Mouse (Mus musculus) 3T3-L1 (cell line): Measurements from ENCODE around the gene Pde2a.

ENCODE experiments used
- DNase-seq: peaks from one replicate; pipeline ENCODE4 v3.0.0-alpha.2; 2015; ENCODE audit warnings: low read depth, low spot score

Pde2a gene

GRCm38 (mm10) chr7:101472598-101473558, 51.4 kb downstream of the Pde2a start:
- peak; percentile 58 for DNase-seq

- DNase-seq, result peak; percentile 77
Observed at GRCm38 (mm10) chr7:101474399-101474811, 52.9 kb downstream of the Pde2a start.

GRCm38 (mm10) chr7:101476028-101476427, 54.5 kb downstream of the Pde2a start:
- no peak for DNase-seq

GRCm38 (mm10) chr7:101476493-101476892, 55.0 kb downstream of the Pde2a start:
- DNase-seq, result no peak

GRCm38 (mm10) chr7:101477200-101477599, 55.7 kb downstream of the Pde2a start:
- no peak for DNase-seq

GRCm38 (mm10) chr7:101478099-101478498, 56.6 kb downstream of the Pde2a start:
- no peak for DNase-seq

- DNase-seq, result no peak
Observed at GRCm38 (mm10) chr7:101479841-101480240, 58.4 kb downstream of the Pde2a start.

GRCm38 (mm10) chr7:101480671-101481070, 59.2 kb downstream of the Pde2a start:
- no peak for DNase-seq

GRCm38 (mm10) chr7:101481872-101482498, 60.5 kb downstream of the Pde2a start:
- no peak for DNase-seq

- DNase-seq, result no peak
Observed at GRCm38 (mm10) chr7:101482499-101483081, 61.1 kb downstream of the Pde2a start.

- peak; percentile 2 for DNase-seq
Observed at GRCm38 (mm10) chr7:101483498-101484115, 62.1 kb downstream of the Pde2a start.

GRCm38 (mm10) chr7:101487102-101487501, 65.6 kb downstream of the Pde2a start:
- no peak for DNase-seq

GRCm38 (mm10) chr7:101490952-101491351, 69.5 kb downstream of the Pde2a start:
- no peak for DNase-seq

- no peak for DNase-seq
Observed at GRCm38 (mm10) chr7:101498385-101498784, 76.9 kb downstream of the Pde2a start.

- no peak for DNase-seq
Observed at GRCm38 (mm10) chr7:101499251-101499650, 77.8 kb downstream of the Pde2a start.

GRCm38 (mm10) chr7:101499701-101500100, 78.2 kb downstream of the Pde2a start:
- DNase-seq, result no peak

GRCm38 (mm10) chr7:101501236-101501635, 79.7 kb downstream of the Pde2a start:
- DNase-seq, result no peak

GRCm38 (mm10) chr7:101501675-101502074, 80.2 kb downstream of the Pde2a start:
- DNase-seq, result no peak

GRCm38 (mm10) chr7:101503351-101503750, 81.9 kb downstream of the Pde2a start:
- DNase-seq, result peak; percentile 64

- DNase-seq, result no peak
Observed at GRCm38 (mm10) chr7:101503803-101504202, 82.3 kb downstream of the Pde2a start.

- DNase-seq, result no peak
Observed at GRCm38 (mm10) chr7:101504507-101504906, 83.0 kb downstream of the Pde2a start.

GRCm38 (mm10) chr7:101509212-101509611, 87.7 kb downstream of the Pde2a start:
- DNase-seq, result peak; percentile 12
